Mouse (Mus musculus) myocyte (in vitro differentiated cells): Measurements from ENCODE around the gene Duoxa1. TPM values are rescaled to one million over a fixed set of nuclear protein-coding genes. Genes with fewer than 3 reads are reported as not detected.

ENCODE experiments used
- H3K27me3 ChIP-seq: one replicate; pipeline ENCODE4 v1.6.1; 2011; ENCODE audit not compliant: control insufficient read depth, insufficient read depth, insufficient read length
- H3K36me3 ChIP-seq: one replicate; pipeline ENCODE4 v1.6.1; 2011; ENCODE audit not compliant: control insufficient read depth, insufficient read depth
- H3K4me2 ChIP-seq: one replicate; pipeline ENCODE4 v1.6.1; 2011; ENCODE audit warnings: low read depth, control low read depth
- H3K4me3 ChIP-seq: one replicate; pipeline ENCODE4 v1.5.1; 2011; ENCODE audit warnings: mild to moderate bottlenecking, control low read depth, moderate library complexity
- H3K79me2 ChIP-seq: one replicate; pipeline ENCODE4 v1.6.1; 2011; ENCODE audit not compliant: control insufficient read depth, insufficient read depth
- H3ac ChIP-seq: one replicate; pipeline ENCODE4 v1.6.1; 2011; ENCODE audit not compliant: control insufficient read depth, insufficient read length
- CEBPB ChIP-seq: IDR thresholded peaks from 2 replicates; pipeline ENCODE4 v1.6.1; 2011; ENCODE audit warnings: mild to moderate bottlenecking, moderate library complexity; ENCODE audit not compliant: poor library complexity, insufficient read depth, severe bottlenecking
- E2F4 ChIP-seq: IDR thresholded peaks from one replicate; pipeline ENCODE4 v1.6.1; 2011; ENCODE audit warnings: mild to moderate bottlenecking, control low read depth, moderate library complexity; ENCODE audit not compliant: insufficient read depth
- MAX ChIP-seq: IDR thresholded peaks from one replicate; pipeline ENCODE4 v1.6.1; 2011; ENCODE audit warnings: low read depth, mild to moderate bottlenecking, control low read depth
- MYOD1 ChIP-seq, 3 experiments: IDR thresholded peaks; one replicate each; pipeline ENCODE4 v1.6.1; 2011; ENCODE audit warnings: control low read depth in 2 of 3, low read depth in 2 of 3, mild to moderate bottlenecking in 2 of 3, moderate library complexity in 1 of 3; ENCODE audit not compliant: insufficient read length in 2 of 3, control insufficient read depth in 1 of 3
- MYOG ChIP-seq, 3 experiments: IDR thresholded peaks; one replicate each; pipeline ENCODE4 v1.6.1; 2011; ENCODE audit warnings: control low read depth in 2 of 3, low read depth in 2 of 3, mild to moderate bottlenecking in 2 of 3; ENCODE audit not compliant: insufficient read length in 2 of 3, control insufficient read depth in 1 of 3, insufficient read depth in 1 of 3
- POLR2A ChIP-seq: IDR thresholded peaks from one replicate; pipeline ENCODE4 v1.6.1; 2011; ENCODE audit warnings: low read depth, mild to moderate bottlenecking, control low read depth, moderate library complexity; ENCODE audit not compliant: insufficient read length
- POLR2AphosphoS2 ChIP-seq: IDR thresholded peaks from one replicate; pipeline ENCODE4 v1.6.1; 2011; ENCODE audit warnings: low read depth, control low read depth; ENCODE audit not compliant: insufficient read length
- REST ChIP-seq: IDR thresholded peaks from one replicate; pipeline ENCODE4 v1.6.1; 2011; ENCODE audit warnings: mild to moderate bottlenecking, control low read depth, moderate library complexity; ENCODE audit not compliant: insufficient read depth, insufficient read length
- SRF ChIP-seq: IDR thresholded peaks from one replicate; pipeline ENCODE4 v1.6.1; 2011; ENCODE audit warnings: low read depth; ENCODE audit not compliant: control insufficient read depth, insufficient read length
- TCF12 ChIP-seq: IDR thresholded peaks from one replicate; pipeline ENCODE4 v1.6.1; 2011; ENCODE audit warnings: mild to moderate bottlenecking, control low read depth; ENCODE audit not compliant: poor library complexity, insufficient read depth, severe bottlenecking
- TCF3 ChIP-seq: IDR thresholded peaks from one replicate; pipeline ENCODE4 v1.6.1; 2011; ENCODE audit warnings: low read depth, control low read depth; ENCODE audit not compliant: insufficient read length
- USF1 ChIP-seq: IDR thresholded peaks from one replicate; pipeline ENCODE4 v1.6.1; 2011; ENCODE audit warnings: low read depth, mild to moderate bottlenecking, control low read depth, moderate library complexity
- polyA plus RNA-seq: library from polyadenylated mRNA; unstranded; fragments of >200 nt; fragmentation: generic; extraction: Trizol; gene quantifications from one replicate; pipeline ENCODE4 v1.2.1, GENCODE M21; 2012; ENCODE audit warnings: missing spikeins

Gene Duoxa1
- 2.6 TPM for polyA plus RNA-seq

- Histone ChIP-seq H3K4me3 (no peak within 1 kb of the TSS), H3K36me3 (no peaks in the 10 kb centered on the region), H3ac (no peak within 1 kb of the TSS), H3K79me2 (no peaks in the 10 kb centered on the region), H3K4me2 (no peak within 1 kb of the TSS), H3K27me3 (no peaks in the 10 kb centered on the region)
- TF ChIP-seq MAX (no peak), CEBPB (no peak), MYOD1 (IDR thresholded peaks at IDR 0.05; ENCODE audit: control insufficient read depth in 1 of 3, insufficient read length in 2 of 3, low read depth in 2 of 3) (no peak), SRF (no peak), MYOG (IDR thresholded peaks at IDR 0.05; ENCODE audit: control insufficient read depth in 1 of 3, insufficient read depth in 1 of 3, insufficient read length in 2 of 3, low read depth in 2 of 3) (no peak), REST (no peak), POLR2AphosphoS2 (no peak), E2F4 (no peak), POLR2A (no peak)
These were observed at the start of gene Duoxa1 for GRCm38 (mm10) chr2:122313536-122313935. Duoxa1 (minus strand) TSS chr2:122313730.

- TF ChIP-seq MAX (no peak), MYOG (IDR thresholded peaks at IDR 0.05; ENCODE audit: control insufficient read depth in 1 of 3, insufficient read depth in 1 of 3, insufficient read length in 2 of 3, low read depth in 2 of 3) (no peak), POLR2A (no peak), TCF3 (no peak), USF1 (no peak), E2F4 (no peak), CEBPB (no peak), TCF12 (no peak), REST (no peak), MYOD1 (IDR thresholded peaks at IDR 0.05; ENCODE audit: control insufficient read depth in 1 of 3, insufficient read length in 2 of 3, low read depth in 2 of 3) (no peak), POLR2AphosphoS2 (no peak), SRF (no peak)
- Histone ChIP-seq H3ac (no peak overlapping the region), H3K27me3 (no peaks in the 10 kb centered on the region), H3K79me2 (peaks cover 48% of the 10 kb centered on the region), H3K4me2 (no peak overlapping the region), H3K4me3 (no peak overlapping the region), H3K36me3 (no peaks in the 10 kb centered on the region)
These were observed 49.3 kb upstream of the Duoxa1 start for GRCm38 (mm10) chr2:122362622-122363523.

GRCm38 (mm10) chr2:122361868-122362621, 48.5 kb upstream of the Duoxa1 start:
- TF ChIP-seq MAX (no peak), MYOG (IDR thresholded peaks at IDR 0.05; ENCODE audit: control insufficient read depth in 1 of 3, insufficient read depth in 1 of 3, insufficient read length in 2 of 3, low read depth in 2 of 3) (peak in 1 of 3 experiments; percentile 74), MYOD1 (IDR thresholded peaks at IDR 0.05; ENCODE audit: control insufficient read depth in 1 of 3, insufficient read length in 2 of 3, low read depth in 2 of 3) (peak in 1 of 3 experiments; percentile 59)
- Histone ChIP-seq H3K27me3 (no peaks in the 10 kb centered on the region), H3K36me3 (no peaks in the 10 kb centered on the region), H3K79me2 (peaks cover 40% of the 10 kb centered on the region), H3K4me2 (no peak overlapping the region), H3ac (no peak overlapping the region), H3K4me3 (no peak overlapping the region)

GRCm38 (mm10) chr2:122361181-122361580, 47.7 kb upstream of the Duoxa1 start:
- Histone ChIP-seq H3K4me3 (no peak overlapping the region), H3ac (no peak overlapping the region), H3K36me3 (no peaks in the 10 kb centered on the region), H3K27me3 (no peaks in the 10 kb centered on the region), H3K4me2 (no peak overlapping the region), H3K79me2 (peaks cover 31% of the 10 kb centered on the region)
- TF ChIP-seq CEBPB (no peak), MYOD1 (IDR thresholded peaks at IDR 0.05; ENCODE audit: control insufficient read depth in 1 of 3, insufficient read length in 2 of 3, low read depth in 2 of 3) (no peak), USF1 (no peak)

DNA sequence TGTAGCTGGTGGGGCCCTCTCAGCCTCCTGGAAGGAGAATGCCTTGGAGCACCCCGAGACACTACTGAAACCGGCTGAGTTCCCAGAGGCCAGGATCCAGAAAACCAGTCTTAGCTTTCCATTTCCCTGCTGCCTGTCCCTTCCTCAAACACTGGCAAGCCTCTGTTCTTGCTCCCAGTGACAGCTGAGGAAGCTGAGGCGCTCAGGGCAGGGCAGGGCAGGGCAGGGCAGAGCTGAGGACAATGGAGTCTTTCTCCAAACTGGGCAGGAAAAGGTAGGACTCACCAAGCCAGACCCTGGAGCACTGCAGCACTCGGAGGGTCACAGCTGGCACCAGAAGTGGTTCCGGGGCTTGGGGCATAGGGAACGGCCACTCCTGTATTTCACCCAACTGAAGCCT, 46.8 kb upstream of the Duoxa1 start:
- Histone ChIP-seq H3K79me2 (peaks cover 23% of the 10 kb centered on the region), H3ac (no peak overlapping the region), H3K27me3 (no peaks in the 10 kb centered on the region), H3K4me3 (no peak overlapping the region), H3K4me2 (no peak overlapping the region), H3K36me3 (peaks cover 3% of the 10 kb centered on the region)
- TF ChIP-seq POLR2AphosphoS2 (no peak), TCF3 (no peak), MYOD1 (IDR thresholded peaks at IDR 0.05; ENCODE audit: control insufficient read depth in 1 of 3, insufficient read length in 2 of 3, low read depth in 2 of 3) (peak in 2 of 3 experiments; percentile 27 to 46), MYOG (IDR thresholded peaks at IDR 0.05; ENCODE audit: control insufficient read depth in 1 of 3, insufficient read depth in 1 of 3, insufficient read length in 2 of 3, low read depth in 2 of 3) (peak in 2 of 3 experiments; percentile 29 to 77), SRF (no peak), E2F4 (no peak), POLR2A (no peak), REST (no peak)
